Comparison of ENCODE assay signal across 13 mouse cellular contexts in genomic region chr17:26201998-26202397, GRCm38 (mm10). TPM values are rescaled to one million over a fixed set of nuclear protein-coding genes. Genes with fewer than 3 reads are reported as not detected.
A peak's percentile ranks its signal among the peaks of the same experiment; 100 is the strongest.
DNase-seq lines count a peak whose midpoint lies in the region; ATAC-seq and TF ChIP-seq lines count a peak whose summit lies in the region.
"Had no signal": no experiment of that assay in that cellular context is flagged by ENCODE, and none has a peak within 500 bp of the region (broad histone marks: within the 10 kb centered on the region; RNA-seq: fewer than 3 reads in every experiment).

No protein-coding gene starts in this region.

- no peak for DNase-seq in heart, postnatal 36 days
- DNase-seq in lung, adult 2 months = peak; percentile 15
- DNase-seq in lung, postnatal 25 days (ENCODE audit: low spot score) = no peak
- DNase-seq in adrenal gland, postnatal 14 days = peak; percentile 64
- no peak for DNase-seq in liver, embryonic 13.5 days
- no peak for DNase-seq in spleen, adult 12 weeks (ENCODE audit: low spot score)
- no peak for DNase-seq in lung, postnatal 36 days
- DNase-seq: cerebellum, adult 11 months had no signal

- H3K27ac ChIP-seq in heart, embryonic 12.5 days (ENCODE audit: poor library complexity, severe bottlenecking) = no peak overlapping the region
- H3K27ac ChIP-seq in liver, embryonic 13.5 days = peak overlapping the region; percentile 48
- H3K27ac ChIP-seq: embryonic facial prominence, embryonic 13.5 days; gastrocnemius, adult 2 months; neural tube, embryonic 12.5 days had no signal

- no peak for TF ChIP-seq CTCF in lung, adult 2 months (IDR thresholded peaks at IDR 0.05; ENCODE audit: insufficient read depth, low read length)

- no peak for TF ChIP-seq POLR2A in lung, adult 2 months (IDR thresholded peaks at IDR 0.05; ENCODE audit: borderline replicate concordance, extremely low read depth, low read depth, low read length)

- H3K4me2 ChIP-seq in heart, embryonic 12.5 days = 0 out of 2 replicates have a peak overlapping the region, but pooled peaks have one; percentile 98
- peak overlapping the region; percentile 98 for H3K4me2 ChIP-seq in liver, embryonic 13.5 days

- H3K4me3 ChIP-seq in heart, embryonic 12.5 days = no peak overlapping the region
- H3K4me3 ChIP-seq in lung, adult 2 months (replicated peaks; ENCODE audit: extremely low read depth, low read depth, low read length) = no peak overlapping the region
- peak overlapping the region; percentile 71; the same call in 1 of the 2 replicates for H3K4me3 ChIP-seq in liver, embryonic 13.5 days (replicated peaks)

- ATAC-seq in heart, embryonic 12.5 days (ENCODE audit: insufficient number of reproducible peaks, low FRiP score) = no peak
- no peak for ATAC-seq in liver, embryonic 13.5 days (ENCODE audit: low read depth)

- no peaks in the 10 kb centered on the region for H3K9me3 ChIP-seq in heart, embryonic 12.5 days (replicated peaks)
- no peaks in the 10 kb centered on the region for H3K9me3 ChIP-seq in liver, embryonic 13.5 days (replicated peaks)
- H3K9me3 ChIP-seq: embryonic facial prominence, embryonic 13.5 days; neural tube, embryonic 12.5 days had no signal

- no peak overlapping the region for H3K9ac ChIP-seq in heart, embryonic 12.5 days
- H3K9ac ChIP-seq in liver, embryonic 13.5 days = no peak overlapping the region

- H3K27me3 ChIP-seq in heart, embryonic 12.5 days (replicated peaks) = peaks cover 71% of the 10 kb centered on the region
- peaks cover 73% of the 10 kb centered on the region for H3K27me3 ChIP-seq in liver, embryonic 13.5 days

- H3K4me1 ChIP-seq in heart, embryonic 12.5 days (replicated peaks) = peaks cover 15% of the 10 kb centered on the region
- H3K4me1 ChIP-seq in lung, adult 2 months (ENCODE audit: control insufficient read depth, insufficient read depth, low read length) = peaks cover 4% of the 10 kb centered on the region
- peaks cover 75% of the 10 kb centered on the region for H3K4me1 ChIP-seq in liver, embryonic 13.5 days (replicated peaks)

- intact Hi-C loops in heart, postnatal 36 days (cut with DNase I) = no loop called here

- peaks cover 12% of the 10 kb centered on the region; the same call in 1 of the 2 replicates for H3K36me3 ChIP-seq in heart, embryonic 12.5 days
- H3K36me3 ChIP-seq in liver, embryonic 13.5 days = peaks cover 12% of the 10 kb centered on the region

RNA-seq across cellular contexts. Expression of gene Rgs11, which starts 0.8 kb away (rescaled TPM):
- 5.6 and 7.0 TPM in 2 replicates for polyA plus RNA-seq in heart, embryonic 12.5 days (2016; fragmentation: Nextera tagmentation; extraction: Ambion mirVana)
- total RNA-seq in heart, postnatal 36 days (2021) = 1 to 10 TPM in 1 of 2 experiments, under 1 TPM in 1; 0.19 to 1.4 TPM
- 52.9 and 59.5 TPM in 2 replicates for polyA plus RNA-seq in lung, adult 2 months (2012; rRNA removed)
- 17.9 and 20.4 TPM in 2 replicates for total RNA-seq in adrenal gland, postnatal 14 days (2021)
- polyA plus RNA-seq in liver, embryonic 13.5 days (2015; fragmentation: Nextera tagmentation; extraction: Ambion mirVana) = 0.30 and 0.48 TPM in 2 replicates

RNA-seq across cellular contexts. Expression of gene Pdia2, which starts 3.1 kb away (rescaled TPM):
- 0.45 and 1.0 TPM in 2 replicates for polyA plus RNA-seq in heart, embryonic 12.5 days (2016; fragmentation: Nextera tagmentation; extraction: Ambion mirVana)
- total RNA-seq in heart, postnatal 36 days (2021) = not detected
- 0.62 and 0.70 TPM in 2 replicates for polyA plus RNA-seq in lung, adult 2 months (2012; rRNA removed)
- total RNA-seq in adrenal gland, postnatal 14 days (2021) = 1.4 and 1.5 TPM in 2 replicates
- polyA plus RNA-seq in liver, embryonic 13.5 days (2015; fragmentation: Nextera tagmentation; extraction: Ambion mirVana) = 72.7 and 75.6 TPM in 2 replicates
- total RNA-seq: gastrocnemius, adult 2 months; heart, postnatal 14 days had no signal

RNA-seq across cellular contexts. Expression of gene Arhgdig, which starts 5.6 kb away (rescaled TPM):
- 6.3 and 7.2 TPM in 2 replicates for polyA plus RNA-seq in heart, embryonic 12.5 days (2016; fragmentation: Nextera tagmentation; extraction: Ambion mirVana)
- under 1 TPM in 1 of 2 experiments, not detected in 1; 0.31 TPM for total RNA-seq in heart, postnatal 36 days (2021)
- 27.3 and 30.4 TPM in 2 replicates for polyA plus RNA-seq in lung, adult 2 months (2012; rRNA removed)
- 8.5 and 9.2 TPM in 2 replicates for total RNA-seq in adrenal gland, postnatal 14 days (2021)
- polyA plus RNA-seq in liver, embryonic 13.5 days (2015; fragmentation: Nextera tagmentation; extraction: Ambion mirVana) = 15.9 and 21.7 TPM in 2 replicates

RNA-seq across cellular contexts. Expression of gene Fam234a, which starts 42.0 kb away (rescaled TPM):
- polyA plus RNA-seq in heart, embryonic 12.5 days (2016; fragmentation: Nextera tagmentation; extraction: Ambion mirVana) = 46.1 TPM in 2 replicates
- total RNA-seq in heart, postnatal 36 days (2021) = 100 to 1,000 TPM; 128 to 142 TPM
- 60.4 and 76.1 TPM in 2 replicates for polyA plus RNA-seq in lung, adult 2 months (2012; rRNA removed)
- 97.7 and 98.1 TPM in 2 replicates for total RNA-seq in adrenal gland, postnatal 14 days (2021)
- 11.9 and 12.0 TPM in 2 replicates for polyA plus RNA-seq in liver, embryonic 13.5 days (2015; fragmentation: Nextera tagmentation; extraction: Ambion mirVana)

RNA-seq across cellular contexts. Expression of gene Luc7l, which starts 50.7 kb away (rescaled TPM):
- 72.3 and 77.0 TPM in 2 replicates for polyA plus RNA-seq in heart, embryonic 12.5 days (2016; fragmentation: Nextera tagmentation; extraction: Ambion mirVana)
- total RNA-seq in heart, postnatal 36 days (2021) = 10 to 100 TPM; 14.3 to 15.3 TPM
- 16.9 and 19.1 TPM in 2 replicates for polyA plus RNA-seq in lung, adult 2 months (2012; rRNA removed)
- 56.1 and 59.3 TPM in 2 replicates for total RNA-seq in adrenal gland, postnatal 14 days (2021)
- 40.8 and 50.9 TPM in 2 replicates for polyA plus RNA-seq in liver, embryonic 13.5 days (2015; fragmentation: Nextera tagmentation; extraction: Ambion mirVana)

Comparison
In these comparisons a context has a peak if more than half of its experiments do, and no peak if none do; other contexts are left out.
1. DNase-seq: peak in lung, adult 2 months (single experiment) and adrenal gland, postnatal 14 days (single experiment); none in heart, postnatal 36 days (0 of 2), lung, postnatal 25 days (single experiment), liver, embryonic 13.5 days (single experiment), spleen, adult 12 weeks (single experiment) and lung, postnatal 36 days (single experiment).
2. RNA of gene Pdia2, which starts 3.1 kb away (polyA plus RNA-seq): 72.7 to 75.6 TPM in liver, embryonic 13.5 days; 0.45 to 1.0 TPM in heart, embryonic 12.5 days and 0.62 to 0.70 TPM in lung, adult 2 months; every median in the first group is over 10 times any median in the second.